Mouse (Mus musculus) spleen, postnatal 4 days (tissue): Measurements from ENCODE around the gene Cops8.

Experiments used
- DNase-seq, 2 experiments: peaks; one replicate each; pipeline ENCODE4 v3.0.0; 2022; ENCODE audit warnings: low spot score in 2 of 2

Cops8 gene

DNA sequence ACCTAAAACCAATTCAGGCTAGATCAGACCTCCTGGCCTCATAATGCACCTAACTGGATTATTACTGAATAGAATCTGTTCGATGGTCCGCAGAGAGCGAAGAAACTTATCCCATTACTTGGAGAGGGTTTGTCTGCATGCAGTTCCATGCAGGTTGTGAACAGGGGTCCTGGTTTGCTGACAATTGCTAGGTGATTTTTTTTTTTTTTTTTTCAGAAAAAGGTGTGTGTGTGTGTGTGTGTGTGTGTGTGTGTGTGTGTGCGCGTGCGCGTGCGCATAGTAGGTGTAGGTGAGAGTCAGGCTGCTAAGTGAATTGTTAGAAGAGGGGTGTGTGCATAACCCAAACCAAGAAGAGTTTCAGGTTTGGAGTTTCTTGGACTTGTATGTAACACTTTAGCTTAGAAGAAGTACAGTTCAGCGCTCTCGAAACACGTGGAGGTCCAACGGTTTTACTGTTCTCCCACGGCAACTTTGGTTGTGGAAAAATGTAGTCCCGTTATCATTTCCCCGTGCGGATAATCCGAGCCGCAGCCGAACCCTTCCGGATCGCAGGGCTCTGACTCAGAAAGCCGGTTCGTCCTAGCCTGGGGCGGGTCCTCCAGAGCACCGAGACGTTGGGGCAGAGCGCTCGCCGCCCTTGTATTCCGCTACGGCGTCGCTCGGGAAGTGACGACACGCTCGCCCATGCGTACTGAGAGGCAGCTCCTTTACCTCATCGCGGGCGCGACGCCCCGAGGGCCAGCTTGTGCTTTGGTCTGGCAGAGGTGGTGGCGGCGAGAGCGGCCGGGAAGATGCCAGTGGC is at the start of gene Cops8:
TSS of gene Cops8 (plus strand) at position 223 of the 802 bp plus-strand sequence.
- DNase-seq, result peak; percentile 92 to 96

DNA sequence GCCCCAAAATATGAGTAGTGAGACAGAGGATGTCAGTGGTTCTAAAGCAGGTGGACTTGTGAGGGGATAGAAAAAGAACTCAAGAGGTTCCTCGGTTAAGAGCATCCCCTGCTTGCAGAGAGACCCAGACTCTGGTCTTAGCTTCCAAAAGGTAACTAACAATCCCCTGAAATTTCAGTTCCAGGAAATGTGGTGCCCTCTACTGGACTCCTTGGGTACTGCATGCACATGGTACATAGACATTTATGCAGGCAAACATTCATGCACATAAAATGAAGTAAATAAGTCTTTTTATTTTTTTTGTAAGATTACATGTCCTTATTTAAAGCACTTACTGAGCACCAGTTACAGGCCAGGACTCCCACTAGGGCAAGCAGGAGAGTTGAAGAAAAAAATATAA is 45.6 kb upstream of the Cops8 start:
- DNase-seq, result no peak

DNA sequence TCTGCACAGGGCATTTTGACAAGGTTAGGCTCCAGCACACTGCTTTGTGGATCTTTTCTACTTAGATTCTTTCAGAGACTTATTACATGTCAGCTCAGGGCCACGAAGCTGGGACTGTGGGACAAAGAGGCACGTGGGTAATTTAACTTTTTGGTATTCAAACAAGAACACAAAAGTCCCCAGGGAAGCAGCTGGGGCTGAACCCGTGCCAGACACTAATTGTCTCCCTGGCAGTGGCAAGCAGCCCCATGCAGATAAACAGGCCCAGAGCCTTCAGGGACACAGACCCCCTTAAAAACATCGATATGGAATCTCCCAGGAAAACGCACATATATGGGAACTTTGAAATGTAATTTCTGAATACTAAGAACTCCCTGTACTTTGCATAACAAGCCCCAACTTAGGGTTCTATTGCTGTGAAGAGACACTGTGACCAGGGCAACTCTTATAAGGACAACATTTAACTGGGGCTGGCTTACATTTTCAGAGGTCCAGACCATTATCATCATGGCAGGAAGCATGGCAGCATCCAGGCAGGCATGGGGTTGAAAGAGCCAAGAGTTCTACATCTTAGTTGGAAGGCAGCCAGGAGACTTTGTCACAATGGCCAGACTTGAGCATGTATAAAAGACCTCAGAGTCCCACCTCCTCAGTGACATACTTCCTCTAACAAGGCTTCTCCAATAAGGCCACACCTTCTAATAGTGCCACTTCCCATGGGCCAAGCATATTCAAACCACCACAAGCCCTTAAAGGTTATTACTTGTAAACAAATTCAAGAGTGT is 41.6 kb upstream of the Cops8 start:
- DNase-seq, result no peak

DNA sequence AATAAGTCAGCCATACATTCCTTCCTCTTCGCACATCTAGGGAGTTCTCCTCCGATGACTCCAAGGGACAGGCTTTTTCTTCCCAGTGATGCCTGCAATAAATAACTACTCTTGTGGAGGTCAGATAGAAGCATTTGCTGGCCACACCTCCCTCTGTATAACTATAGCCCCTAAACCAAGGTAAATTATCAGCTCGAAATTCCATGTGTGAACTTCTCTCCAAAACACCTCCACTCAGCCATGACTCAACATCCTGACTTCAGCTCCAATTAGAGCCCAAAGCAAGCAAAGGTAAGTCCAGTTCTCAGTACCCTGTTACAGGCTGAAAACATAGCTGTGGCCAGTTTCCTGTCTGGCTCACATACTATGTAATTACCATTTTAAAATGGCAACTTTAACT is 38.8 kb upstream of the Cops8 start:
- no peak for DNase-seq

DNA sequence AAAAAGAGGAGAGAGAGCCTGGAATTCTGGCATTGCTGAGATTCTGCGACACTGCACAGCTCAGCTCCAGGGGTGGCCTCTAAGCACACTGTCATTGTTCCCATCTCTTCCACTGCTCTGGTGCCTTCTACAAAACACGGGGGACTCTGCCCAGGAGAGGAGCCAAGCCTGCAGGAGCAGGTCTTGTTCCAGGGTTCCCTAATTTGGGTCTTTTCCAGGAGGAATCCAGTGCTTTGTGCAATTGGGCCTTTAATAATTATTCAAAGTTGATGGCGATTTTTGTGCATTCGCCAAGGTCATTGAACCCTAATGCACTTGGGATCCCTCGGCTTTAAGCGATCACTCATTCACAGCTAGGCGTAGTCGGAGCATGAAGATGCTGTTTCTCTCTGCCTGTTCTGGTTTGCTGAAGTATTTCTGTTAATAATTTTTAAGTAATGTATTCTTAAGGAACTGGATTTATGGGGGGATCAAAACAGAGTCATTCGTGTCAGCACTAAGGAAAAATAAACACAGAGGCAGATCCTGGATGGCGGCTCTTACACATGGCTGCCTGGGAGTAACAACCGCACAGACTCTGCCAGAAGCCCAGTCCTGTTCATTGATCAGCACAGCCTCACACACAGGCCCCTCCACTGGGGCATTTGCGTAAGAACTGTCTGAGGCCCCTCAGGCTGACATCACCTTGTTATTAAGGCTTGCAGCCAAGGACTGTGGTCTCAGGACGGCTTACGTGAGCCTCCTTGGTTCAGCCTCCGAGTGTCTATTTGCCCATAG is 35.9 kb upstream of the Cops8 start:
- no peak for DNase-seq

DNA sequence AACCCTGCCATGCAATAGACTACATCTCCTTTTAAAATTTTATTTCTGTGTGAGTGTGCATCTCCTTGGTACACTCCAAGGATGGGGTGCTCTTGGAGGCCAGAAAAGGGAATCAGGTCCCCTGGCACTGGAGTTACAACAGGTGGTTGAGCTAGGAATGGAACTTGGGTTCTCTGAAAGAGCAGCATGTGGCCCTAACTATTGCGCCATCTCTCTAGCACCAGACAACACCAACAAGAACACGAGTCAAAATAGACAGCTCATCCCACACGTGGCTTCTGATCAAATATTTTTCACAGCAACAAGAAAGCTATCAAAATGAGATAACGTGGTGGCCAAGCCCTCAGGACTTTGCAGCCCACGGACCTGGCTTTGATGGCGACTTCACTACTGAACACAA is 28.9 kb upstream of the Cops8 start:
- DNase-seq, result no peak

DNA sequence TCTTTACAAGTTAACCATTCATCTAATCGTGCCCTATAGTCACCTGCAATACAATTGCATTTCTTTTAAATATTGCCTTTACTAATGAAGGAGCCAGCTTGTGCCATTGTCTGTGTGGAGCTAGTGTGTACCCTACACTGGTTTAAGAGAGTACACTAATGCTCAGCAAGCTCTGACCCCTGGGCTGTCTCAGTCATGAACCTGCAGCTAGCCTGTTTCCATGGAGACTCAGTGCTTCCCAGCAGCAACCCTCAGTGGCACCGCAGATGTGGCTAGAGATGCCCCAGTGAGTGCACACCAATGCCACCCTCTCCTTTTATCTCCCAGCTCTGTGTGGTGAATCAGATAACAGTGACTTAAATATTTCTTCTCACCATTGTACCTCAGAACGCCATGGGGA is 27.9 kb upstream of the Cops8 start:
- DNase-seq, result no peak

DNA sequence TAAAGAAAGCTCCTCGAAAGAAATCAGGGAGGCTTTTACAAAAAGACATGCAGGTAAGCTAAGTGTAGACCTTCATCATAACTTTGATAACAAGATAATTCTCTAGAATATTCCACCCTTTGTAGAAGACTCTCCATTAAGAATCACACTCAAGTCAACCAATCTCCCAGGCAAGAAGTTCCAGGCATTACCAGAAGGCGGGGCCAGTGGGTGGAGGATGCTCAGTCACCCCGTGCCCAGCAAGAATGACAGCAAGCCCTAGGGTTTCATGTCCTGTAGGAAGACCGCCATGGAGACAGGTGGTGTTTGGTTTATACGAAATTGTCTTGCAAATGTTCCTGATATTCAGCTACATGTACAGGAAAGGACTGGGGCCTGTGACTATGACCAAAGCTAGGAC is 25.4 kb upstream of the Cops8 start:
- DNase-seq, result no peak

DNA sequence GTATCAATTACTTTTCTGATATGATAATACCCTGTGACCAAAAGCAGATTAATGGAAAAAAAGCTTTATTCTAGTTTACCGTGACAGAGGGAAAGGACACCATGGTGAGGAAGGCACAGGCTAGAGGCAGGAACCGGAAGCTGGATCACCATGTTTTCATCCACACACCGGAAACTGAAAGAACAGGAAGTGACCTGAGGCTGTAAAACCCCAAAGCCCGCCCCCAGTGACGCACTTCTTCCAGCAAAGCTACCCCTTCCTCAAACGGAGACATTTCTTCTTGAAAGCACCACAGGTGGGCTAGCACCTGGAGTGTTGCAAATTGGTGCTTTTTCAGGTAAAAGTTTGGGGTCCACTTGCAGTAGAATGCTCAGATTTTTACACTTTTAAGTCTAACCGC is 20.1 kb upstream of the Cops8 start:
- DNase-seq, result no peak

DNA sequence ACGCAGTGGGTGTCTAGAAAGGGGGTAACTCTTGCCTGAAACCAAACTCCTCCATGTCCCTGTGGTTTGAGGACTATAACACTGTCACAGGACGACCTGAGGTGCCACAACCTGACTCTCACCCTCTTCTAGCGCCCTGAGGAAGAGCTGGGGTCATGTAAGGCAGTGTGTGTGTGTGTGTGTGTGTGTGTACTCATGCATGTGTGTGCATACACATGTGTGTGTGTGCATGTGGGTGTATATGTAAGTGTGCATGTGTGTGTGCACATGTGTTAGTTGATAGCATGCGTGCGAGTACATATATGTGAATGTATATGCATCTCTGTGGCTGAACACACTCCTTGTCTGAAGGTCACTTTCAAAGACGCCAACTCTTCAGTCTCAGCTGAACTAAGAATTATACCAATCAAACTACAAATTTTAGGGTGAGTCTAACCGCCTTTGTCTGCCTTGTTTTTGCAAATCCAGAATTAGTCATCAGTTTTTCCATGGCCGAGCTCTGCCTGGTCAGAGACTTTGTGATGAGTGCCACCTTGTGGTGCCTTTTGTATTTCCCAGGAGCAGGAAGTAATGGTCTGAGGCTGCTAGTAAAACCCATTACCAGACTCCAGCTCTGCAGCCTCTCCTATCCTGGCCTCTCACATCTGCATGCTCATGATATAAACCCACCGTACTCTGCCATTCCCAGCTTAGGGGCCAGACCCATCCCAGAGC is 14.6 kb upstream of the Cops8 start:
- DNase-seq, result peak; percentile 50 to 78

DNA sequence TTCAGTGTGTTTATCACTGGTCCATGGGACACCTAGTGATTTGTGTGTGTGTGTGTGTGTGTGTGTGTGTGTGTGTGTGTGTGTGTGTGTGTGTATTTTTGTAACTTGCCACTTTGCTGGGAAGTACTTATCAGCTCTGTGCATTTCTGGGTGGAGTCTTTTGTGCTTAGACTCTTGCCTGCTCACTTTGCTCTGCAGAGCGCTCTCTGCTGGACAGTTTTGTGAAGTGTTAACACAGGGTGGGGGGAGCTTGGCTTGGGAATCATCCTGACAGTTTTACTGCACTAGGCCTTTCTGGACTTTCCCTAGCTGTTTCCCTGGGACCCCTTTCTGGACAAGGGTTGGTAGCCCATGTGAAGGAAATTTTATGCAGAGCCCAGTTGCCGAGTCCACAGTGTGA is 12.0 kb upstream of the Cops8 start:
- peak in 1 of 2 experiments; percentile 30 for DNase-seq

DNA sequence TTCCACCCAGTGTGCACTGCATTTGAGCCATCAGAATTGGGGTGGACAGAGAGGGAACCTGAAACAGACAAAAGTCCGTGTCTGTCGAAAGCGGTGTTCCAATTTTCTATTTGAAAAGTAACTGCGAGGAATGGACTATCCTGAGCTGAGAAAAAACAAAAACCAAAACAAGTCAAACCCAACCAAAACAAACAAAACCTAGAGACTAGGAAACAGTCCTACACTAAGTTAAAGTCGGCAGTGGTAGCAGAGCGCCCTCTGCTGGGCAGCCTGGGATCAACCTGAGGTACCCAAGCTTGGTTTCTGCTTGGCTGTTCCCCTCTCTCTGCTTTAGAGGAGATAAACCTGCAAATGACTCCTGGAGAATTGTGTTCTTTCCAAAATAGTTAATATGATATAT is 10.0 kb upstream of the Cops8 start:
- DNase-seq, result peak; percentile 69 to 89

DNA sequence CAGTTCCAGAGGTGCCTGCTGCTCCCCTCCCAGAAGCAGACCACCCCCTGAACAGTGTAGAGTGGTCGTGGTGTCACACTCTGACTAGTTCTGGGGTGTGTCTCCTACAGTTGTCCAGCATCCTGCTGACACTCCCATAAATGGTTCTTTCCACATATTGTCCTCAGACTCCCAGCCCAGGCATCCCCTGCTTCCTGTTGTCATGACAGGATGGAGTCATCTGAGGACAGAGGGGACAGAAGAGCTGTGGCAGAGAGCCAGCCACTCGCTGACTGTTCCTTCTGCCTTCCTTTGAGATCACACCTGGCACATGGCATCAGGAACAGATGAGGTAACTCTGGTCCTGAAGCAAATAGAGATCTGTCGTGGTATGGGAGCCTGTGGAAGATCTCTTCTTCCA is 3.6 kb upstream of the Cops8 start:
- DNase-seq, result no peak

DNA sequence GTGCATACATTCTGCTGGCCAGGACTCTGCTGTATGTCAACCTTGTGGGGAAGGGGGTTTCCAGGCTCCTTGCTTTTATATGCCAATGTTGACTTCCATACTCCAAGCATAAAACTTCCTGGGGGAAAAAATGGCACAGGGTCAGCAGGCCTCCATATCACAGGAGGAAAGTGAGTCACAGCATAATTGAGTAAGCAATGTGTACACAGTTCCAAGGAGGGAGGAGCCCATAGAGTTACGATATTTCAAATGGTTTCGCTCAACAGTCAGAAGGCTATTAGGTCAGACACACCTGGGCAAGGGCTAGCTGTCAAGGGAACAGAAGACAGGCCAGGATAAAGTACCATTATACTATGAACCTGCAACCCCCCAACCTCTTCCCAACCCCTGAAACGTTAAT is 1.7 kb upstream of the Cops8 start:
- no peak for DNase-seq

DNA sequence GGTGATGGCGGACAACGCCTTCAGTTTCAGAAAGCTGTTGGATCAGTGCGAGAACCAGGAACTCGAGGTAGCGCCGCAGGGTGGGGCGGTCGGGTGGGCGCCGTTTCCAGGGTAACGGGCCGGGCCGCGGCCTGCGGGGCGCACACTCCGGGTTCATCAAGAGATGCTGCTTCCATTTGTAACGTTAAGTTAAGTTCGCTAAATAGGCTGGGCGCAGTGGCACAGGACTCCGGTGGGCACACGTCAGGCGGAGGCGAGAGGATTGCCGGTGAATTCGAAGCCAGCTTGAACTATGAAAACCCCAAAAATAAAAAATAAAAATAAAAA is 743 bp downstream of the Cops8 start:
- DNase-seq, result no peak

DNA sequence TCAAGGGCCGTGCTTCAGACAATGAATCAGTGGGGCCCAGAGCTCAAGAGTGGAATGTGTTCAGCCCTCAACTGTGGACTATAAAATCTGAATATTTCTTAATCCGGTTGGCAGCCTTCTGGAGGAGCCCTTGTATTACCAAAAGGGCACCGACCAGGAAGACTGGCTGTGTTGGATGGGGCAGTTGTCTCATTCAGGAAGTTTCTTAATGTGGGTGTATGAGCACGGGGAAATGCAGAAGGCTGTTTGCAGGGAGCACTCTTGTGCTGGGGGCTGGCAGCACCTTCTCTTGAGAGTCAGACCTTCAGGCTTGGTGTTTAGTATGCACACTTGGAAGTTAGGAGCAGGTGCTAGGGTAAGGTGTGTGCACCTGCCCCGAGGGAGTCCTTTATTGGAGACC is 6.6 kb downstream of the Cops8 start:
- no peak for DNase-seq

DNA sequence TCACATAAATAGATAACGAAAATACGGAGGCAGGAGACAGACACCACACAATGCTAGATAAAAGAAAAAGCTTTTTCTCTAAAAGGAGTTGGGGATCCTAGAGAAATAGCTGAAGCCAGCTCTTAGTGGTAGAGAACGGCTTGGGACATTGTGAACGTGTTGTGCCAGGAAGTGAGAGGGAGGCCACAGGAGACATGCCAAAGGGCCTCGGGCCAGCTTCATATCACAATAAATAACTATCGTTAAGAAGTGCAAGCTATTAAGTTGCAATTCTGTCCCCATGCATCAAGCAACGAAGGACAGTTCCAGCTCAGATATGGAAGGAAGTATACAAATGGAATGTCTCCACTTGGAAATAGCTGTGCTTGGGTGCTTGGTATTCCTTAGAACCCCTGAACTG is 14.5 kb downstream of the Cops8 start:
- DNase-seq, result no peak

DNA sequence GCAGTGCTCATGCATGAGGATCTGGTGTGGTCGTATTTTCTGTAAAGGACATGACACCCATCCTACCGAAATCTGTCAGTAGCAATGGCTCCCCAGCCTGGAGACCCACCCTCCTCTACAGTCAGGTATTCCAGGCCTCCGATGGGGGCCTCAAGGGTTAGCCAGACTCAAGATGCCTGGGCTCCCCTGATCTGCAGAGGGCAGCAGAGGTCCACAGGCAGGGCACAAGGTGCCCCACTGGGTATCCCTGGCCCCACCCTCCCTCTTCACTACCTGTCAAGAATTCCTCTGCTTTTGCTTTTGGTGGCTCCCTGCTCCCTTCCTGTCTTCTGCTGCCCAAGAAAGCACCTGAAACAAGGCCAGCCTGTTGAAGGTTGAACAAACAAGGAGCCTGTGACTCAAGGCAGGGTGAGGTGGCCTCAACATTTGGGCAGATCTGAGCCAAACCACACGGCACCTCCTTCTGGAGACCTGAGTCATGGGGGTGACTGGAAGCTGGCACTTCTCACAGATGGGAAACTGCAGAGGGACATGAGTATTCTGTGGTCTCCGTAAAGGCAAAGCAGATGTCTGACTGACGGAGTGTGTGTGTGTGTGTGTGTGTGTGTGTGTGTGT is 30.7 kb downstream of the Cops8 start:
- no peak for DNase-seq

DNA sequence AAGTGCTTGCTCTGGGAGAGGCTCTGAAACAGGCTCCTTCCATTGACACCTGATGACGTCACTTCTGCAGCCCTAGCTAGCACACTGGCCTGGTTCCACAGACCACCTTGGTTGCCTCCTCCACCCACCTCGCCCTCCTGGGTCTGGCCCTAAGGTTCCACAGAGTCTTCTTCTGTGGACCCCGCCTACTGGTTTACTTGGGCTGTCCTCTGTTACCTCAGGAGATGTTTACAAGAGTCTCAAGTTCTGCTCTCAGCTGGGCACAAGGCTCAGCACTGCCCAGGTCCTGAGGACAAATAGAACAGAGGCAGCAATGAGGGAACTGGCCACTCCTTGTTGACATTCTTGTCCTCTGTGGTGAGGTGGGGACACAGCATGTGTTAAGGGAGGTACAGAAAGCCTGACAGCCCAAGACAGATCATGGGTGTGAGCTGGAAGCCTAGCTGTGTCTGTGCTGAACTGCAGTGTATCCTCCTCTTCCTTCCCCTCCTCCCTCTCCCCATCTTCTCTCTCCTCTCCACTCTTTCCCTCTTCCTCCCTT is 31.5 kb downstream of the Cops8 start:
- DNase-seq, result no peak

DNA sequence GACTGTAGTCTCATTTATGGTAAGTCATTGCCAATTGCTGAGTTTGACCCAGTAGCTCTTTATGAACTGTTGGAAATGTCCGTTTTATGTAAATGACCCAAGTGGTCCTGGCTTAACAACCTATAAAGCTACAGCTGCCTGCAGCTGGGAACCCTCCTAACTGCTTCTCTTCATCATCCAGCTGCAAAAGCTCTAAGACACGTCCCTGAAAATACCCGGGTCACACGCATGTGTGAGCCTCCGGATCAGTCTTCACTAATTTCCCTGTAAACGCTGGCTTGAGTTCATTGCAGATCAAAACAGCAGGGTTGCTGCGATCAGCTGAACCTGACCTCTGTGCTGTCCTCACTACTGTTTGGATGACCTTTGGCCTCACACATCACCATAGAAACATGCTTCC is 35.6 kb downstream of the Cops8 start:
- DNase-seq, result no peak

DNA sequence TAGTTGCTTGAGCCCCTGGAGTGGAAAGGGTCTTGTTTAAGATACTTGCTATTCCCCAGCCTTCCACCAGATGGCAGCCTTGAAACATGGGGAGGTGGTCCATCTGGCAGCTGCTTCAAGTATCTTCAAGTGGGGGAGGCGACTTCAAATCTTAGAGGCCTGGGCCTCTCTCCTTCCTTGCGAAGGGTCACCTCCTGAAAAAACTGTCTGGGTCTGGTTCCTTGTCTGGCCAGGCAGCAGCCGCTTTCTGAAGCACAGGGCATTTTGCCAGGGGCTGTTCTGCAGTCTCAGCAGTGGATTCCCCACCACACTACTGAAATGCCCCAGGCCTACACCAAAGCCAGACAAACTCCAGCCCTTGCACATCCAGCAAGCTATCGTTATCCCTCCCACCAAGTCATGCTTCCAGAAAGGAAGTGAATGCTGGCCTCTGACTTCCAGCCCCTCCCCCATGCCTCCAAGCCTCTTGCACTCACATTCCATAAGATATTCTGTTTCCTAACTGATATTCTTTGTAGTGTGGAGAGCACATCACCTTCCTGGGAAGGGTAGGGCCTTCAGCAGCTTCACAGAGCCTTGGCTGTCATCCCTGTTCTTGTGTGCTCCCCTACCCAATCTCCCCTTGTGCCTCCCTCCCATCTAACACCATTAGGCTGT is 48.1 kb downstream of the Cops8 start:
- DNase-seq, result peak; percentile 43 to 71
